Mouse (Mus musculus) liver, adult 2 months (tissue): ENCODE data around the gene Tspan31. TPM values are rescaled to one million over a fixed set of nuclear protein-coding genes. Genes with fewer than 3 reads are reported as not detected.

ENCODE experiments used
- DNase-seq: peaks from one replicate; pipeline ENCODE4 v3.0.0-alpha.2; 2011; ENCODE audit warnings: low read depth, low spot score; ENCODE audit errors: extremely low read depth
- H3K27ac ChIP-seq: fragments of 200-500 bp; replicated peaks from 2 replicates; pipeline ENCODE4 v1.5.1; 2012; ENCODE audit warnings: low read depth, mild to moderate bottlenecking, control low read depth, inconsistent platforms, low read length; ENCODE audit not compliant: insufficient read depth
- H3K27me3 ChIP-seq: fragments of 200-500 bp; 2 replicates; pipeline ENCODE4 v1.6.1; 2012; ENCODE audit warnings: mild to moderate bottlenecking, moderate library complexity, low read length, inconsistent platforms; ENCODE audit not compliant: control insufficient read depth, insufficient read depth
- H3K36me3 ChIP-seq: fragments of 200-500 bp; 2 replicates; pipeline ENCODE4 v1.6.1; 2012; ENCODE audit warnings: low read length, inconsistent platforms; ENCODE audit not compliant: control insufficient read depth, insufficient read depth
- H3K4me1 ChIP-seq: fragments of 200-500 bp; 2 replicates; pipeline ENCODE4 v1.6.1; 2011; ENCODE audit warnings: low read length; ENCODE audit not compliant: control insufficient read depth, insufficient read depth
- H3K4me3 ChIP-seq: fragments of 200-500 bp; 2 replicates; pipeline ENCODE4 v1.5.1; 2011; ENCODE audit warnings: low read depth, mild to moderate bottlenecking, control low read depth, low read length, moderate library complexity; ENCODE audit not compliant: insufficient read depth
- H3K79me2 ChIP-seq: fragments of 200-500 bp; 2 replicates; pipeline ENCODE4 v1.6.1; 2012; ENCODE audit warnings: inconsistent platforms, mild to moderate bottlenecking, low read length, moderate library complexity; ENCODE audit not compliant: control insufficient read depth, insufficient read depth
- H3K9ac ChIP-seq: fragments of 200-500 bp; 2 replicates; pipeline ENCODE4 v1.6.1; 2012; ENCODE audit warnings: low read depth, mild to moderate bottlenecking, control low read depth, inconsistent platforms, low read length
- CTCF ChIP-seq: fragments of 200-500 bp; IDR thresholded peaks from 2 replicates; pipeline ENCODE4 v1.5.1; 2011; ENCODE audit warnings: low read depth, low read length, control low read depth
- POLR2A ChIP-seq: fragments of 200-500 bp; IDR thresholded peaks from 2 replicates; pipeline ENCODE4 v1.6.1; 2011; ENCODE audit warnings: low read length, control low read depth; ENCODE audit not compliant: insufficient read depth; ENCODE audit errors: extremely low read depth
- WGBS: fragments of 180-500 bp; shearing (Covaris S2); methylation state at CpG from one replicate; pipeline ENCODE4 v1.1.7; 2018; 5-methylcytosine and 5-hydroxymethylcytosine counted together
- polyA plus RNA-seq: library from polyadenylated mRNA; depleted of rRNA; stranded (reverse); fragments of >200 nt; gene quantifications from 2 replicates; pipeline ENCODE4 v1.2.3, GENCODE M21; 2012
- total RNA-seq: library from RNA; depleted of rRNA; stranded (reverse); fragments of >200 nt; gene quantifications from 2 replicates; pipeline ENCODE4 v1.2.3, GENCODE M21; 2014

Tspan31 gene
- total and polyA plus RNA-seq, 2 experiments, result 268 to 278 TPM

- 88% methylated on average over 15 of the region's 15 CpGs for WGBS
- H3K79me2 ChIP-seq, result no peaks in the 10 kb centered on the region
- H3K36me3 ChIP-seq, result peaks cover 5% of the 10 kb centered on the region; the same call in 1 of the 2 replicates
- no peaks in the 10 kb centered on the region for H3K4me1 ChIP-seq
- no peak for TF ChIP-seq POLR2A
- no peak for TF ChIP-seq CTCF
- H3K27me3 ChIP-seq, result no peaks in the 10 kb centered on the region
- H3K4me3 ChIP-seq, result no peak overlapping the region
- H3K27ac ChIP-seq, result no peak overlapping the region
- no peak overlapping the region for H3K9ac ChIP-seq
- no peak for DNase-seq
These were observed 41.2 kb upstream of the Tspan31 start for GRCm38 (mm10) chr10:127111001-127111887.

- no peak for DNase-seq
- Histone ChIP-seq H3K36me3 (peaks cover 2% of the 10 kb centered on the region; the same call in 1 of the 2 replicates), H3K9ac (no peak overlapping the region), H3K27me3 (no peaks in the 10 kb centered on the region), H3K79me2 (no peaks in the 10 kb centered on the region), H3K4me1 (no peaks in the 10 kb centered on the region), H3K27ac (no peak overlapping the region), H3K4me3 (no peak overlapping the region)
- 84% methylated on average over 3 of the region's 3 CpGs for WGBS
- TF ChIP-seq CTCF (no peak), POLR2A (no peak)
These were observed 38.2 kb upstream of the Tspan31 start for GRCm38 (mm10) chr10:127108262-127108583.

GRCm38 (mm10) chr10:127107563-127108261, 37.6 kb upstream of the Tspan31 start:
- DNase-seq, result no peak
- WGBS, result 88% methylated on average over 16 of the region's 16 CpGs
- Histone ChIP-seq H3K79me2 (no peaks in the 10 kb centered on the region), H3K4me3 (no peak overlapping the region), H3K27me3 (no peaks in the 10 kb centered on the region), H3K36me3 (peaks cover 2% of the 10 kb centered on the region; the same call in 1 of the 2 replicates), H3K9ac (no peak overlapping the region), H3K27ac (no peak overlapping the region), H3K4me1 (no peaks in the 10 kb centered on the region)
- TF ChIP-seq POLR2A (no peak), CTCF (no peak)

- Histone ChIP-seq H3K27me3 (no peaks in the 10 kb centered on the region), H3K27ac (no peak overlapping the region), H3K9ac (no peak overlapping the region), H3K4me3 (no peak overlapping the region), H3K4me1 (peaks cover 3% of the 10 kb centered on the region; the same call in 1 of the 2 replicates), H3K79me2 (no peaks in the 10 kb centered on the region), H3K36me3 (peaks cover 3% of the 10 kb centered on the region; the same call in 1 of the 2 replicates)
- TF ChIP-seq CTCF (no peak), POLR2A (no peak)
- WGBS, result 78% methylated on average over 7 of the region's 7 CpGs
- no peak for DNase-seq
These were observed 33.6 kb upstream of the Tspan31 start for GRCm38 (mm10) chr10:127103631-127104030.

GRCm38 (mm10) chr10:127101151-127101550, 31.1 kb upstream of the Tspan31 start:
- Histone ChIP-seq H3K4me3 (no peak overlapping the region), H3K4me1 (peaks cover 3% of the 10 kb centered on the region; the same call in 1 of the 2 replicates), H3K9ac (no peak overlapping the region), H3K27ac (no peak overlapping the region), H3K36me3 (peaks cover 3% of the 10 kb centered on the region; the same call in 1 of the 2 replicates), H3K79me2 (no peaks in the 10 kb centered on the region), H3K27me3 (no peaks in the 10 kb centered on the region)
- TF ChIP-seq CTCF (no peak), POLR2A (no peak)
- DNase-seq, result no peak
- WGBS, result 76% methylated on average over 6 of the region's 6 CpGs

GRCm38 (mm10) chr10:127100414-127100813, 30.4 kb upstream of the Tspan31 start:
- H3K36me3 ChIP-seq, result peaks cover 3% of the 10 kb centered on the region; the same call in 1 of the 2 replicates
- H3K4me3 ChIP-seq, result no peak overlapping the region
- no peaks in the 10 kb centered on the region for H3K79me2 ChIP-seq
- H3K27ac ChIP-seq, result no peak overlapping the region
- 47% methylated on average over 8 of the region's 8 CpGs for WGBS
- no peaks in the 10 kb centered on the region for H3K27me3 ChIP-seq
- peaks cover 3% of the 10 kb centered on the region; the same call in 1 of the 2 replicates for H3K4me1 ChIP-seq
- DNase-seq, result peak; percentile 68
- H3K9ac ChIP-seq, result no peak overlapping the region
- TF ChIP-seq CTCF (no peak), POLR2A (no peak)
